Mouse (Mus musculus): ENCODE measurements at regions not wholly inside any gene's neighbourhood (a gene's known extent, or its start where the extent isn't known, plus 50 kb on each side); places are given as distances from the start of the nearest gene placed in this dataset.

- no peak for DNase-seq (ENCODE audit: low spot score)
Observed at GRCm38 (mm10) chr1:73214305-73214946, 198.7 kb upstream of the Tnp1 start.

DNA sequence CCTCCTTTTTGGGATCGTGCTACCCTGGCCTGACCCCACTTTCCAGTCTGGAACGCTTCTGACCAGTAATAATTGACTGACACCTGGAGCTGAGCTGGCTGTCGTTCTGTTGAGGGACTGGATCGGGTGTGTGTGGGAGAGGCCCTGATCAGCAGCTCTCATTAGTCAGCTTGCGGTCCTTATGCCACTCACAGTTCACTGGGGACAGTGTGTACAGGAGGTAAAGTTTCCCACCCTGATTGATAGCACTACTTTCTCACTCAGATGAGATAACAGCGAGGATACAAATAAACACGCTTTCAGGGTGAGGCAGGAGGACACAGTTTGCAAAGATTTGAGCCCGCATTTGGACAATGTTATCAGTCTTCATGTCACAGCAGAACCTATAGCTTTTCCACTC lies 191.7 kb upstream of the Tnp1 start:
- no peak for DNase-seq (ENCODE audit: low spot score)

GRCm38 (mm10) chr1:73205788-73206187 lies 190.1 kb upstream of the Tnp1 start:
- DNase-seq (ENCODE audit: low spot score), result no peak

DNA sequence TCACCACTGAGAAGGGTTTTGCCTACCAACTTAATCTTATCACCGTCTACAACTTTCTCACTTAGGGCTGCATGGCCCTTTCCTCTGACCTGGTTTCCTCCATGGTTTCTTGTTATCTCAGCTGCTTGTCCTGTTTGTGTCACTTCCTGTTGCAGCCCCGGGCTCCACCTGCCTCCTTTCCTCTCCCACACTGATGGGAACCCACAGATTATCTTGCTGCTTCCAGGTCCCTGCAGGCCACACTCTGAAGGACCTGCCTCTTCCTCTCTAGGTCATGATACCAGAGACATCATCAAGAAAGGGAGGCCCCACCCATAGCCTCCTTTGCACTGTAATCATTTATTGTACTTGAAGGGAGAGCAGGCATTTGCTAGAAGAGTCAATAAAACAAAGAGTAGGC lies 184.4 kb upstream of the Tnp1 start:
- DNase-seq (ENCODE audit: low spot score), result no peak

DNA sequence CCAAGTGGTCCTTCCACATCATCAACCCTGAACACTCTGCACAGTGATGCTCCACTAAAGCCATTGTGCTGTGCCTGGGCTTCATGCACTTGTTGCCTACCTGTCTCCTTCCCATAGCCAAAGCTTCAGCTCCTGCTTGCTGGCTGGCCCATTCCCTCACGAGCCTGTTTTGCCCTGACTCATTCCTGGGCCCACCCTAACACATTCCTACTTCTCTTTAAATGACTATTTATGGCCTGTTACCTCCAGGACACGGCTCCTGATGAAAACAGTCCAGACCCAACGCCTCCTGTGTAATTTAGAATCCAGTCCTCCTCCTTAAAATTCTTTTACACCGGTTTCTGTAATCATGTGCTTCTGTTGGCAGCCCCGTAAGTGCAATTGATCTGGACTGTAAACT lies 175.1 kb upstream of the Tnp1 start:
- DNase-seq (ENCODE audit: low spot score), result no peak

DNA sequence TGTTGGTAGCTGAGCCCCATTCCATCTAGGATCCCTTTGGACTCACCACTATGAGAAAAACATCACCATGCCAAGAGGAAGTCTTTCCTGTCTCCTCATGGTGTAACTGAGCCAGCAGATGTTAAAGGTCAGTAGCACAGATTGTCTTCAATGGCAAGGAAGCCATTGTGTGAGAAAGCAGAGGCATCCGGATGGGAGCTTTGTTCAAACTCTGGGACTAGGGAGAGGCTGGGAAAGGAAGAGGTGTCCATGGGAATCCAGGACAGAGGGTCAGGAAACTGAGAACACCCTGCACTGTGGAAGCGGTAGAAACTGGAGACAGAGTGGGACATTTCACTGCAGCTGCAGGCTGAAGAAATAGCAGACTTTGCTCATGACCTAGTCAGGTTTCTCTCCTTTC lies 173.1 kb upstream of the Tnp1 start:
- DNase-seq (ENCODE audit: low spot score), result no peak

DNA sequence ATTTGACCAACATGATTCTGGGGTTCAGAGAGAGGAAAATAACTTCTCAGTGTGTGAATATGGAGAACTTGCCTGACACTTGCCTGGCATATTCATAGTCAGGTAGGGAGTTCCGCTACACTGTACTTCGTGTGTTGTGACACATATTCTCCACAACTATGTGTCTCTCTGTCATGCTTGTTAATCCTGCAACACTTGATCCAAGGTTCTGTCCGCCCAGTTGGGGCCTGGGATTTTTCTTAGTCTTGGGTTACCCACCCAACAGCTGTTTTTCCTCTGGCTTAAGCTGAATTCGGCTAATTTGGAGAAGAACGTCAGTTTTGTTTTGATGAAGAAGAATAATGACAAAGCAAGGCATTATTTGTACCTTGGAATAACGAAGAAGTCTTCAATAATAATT lies 168.8 kb upstream of the Tnp1 start:
- no peak for DNase-seq (ENCODE audit: low spot score)

DNA sequence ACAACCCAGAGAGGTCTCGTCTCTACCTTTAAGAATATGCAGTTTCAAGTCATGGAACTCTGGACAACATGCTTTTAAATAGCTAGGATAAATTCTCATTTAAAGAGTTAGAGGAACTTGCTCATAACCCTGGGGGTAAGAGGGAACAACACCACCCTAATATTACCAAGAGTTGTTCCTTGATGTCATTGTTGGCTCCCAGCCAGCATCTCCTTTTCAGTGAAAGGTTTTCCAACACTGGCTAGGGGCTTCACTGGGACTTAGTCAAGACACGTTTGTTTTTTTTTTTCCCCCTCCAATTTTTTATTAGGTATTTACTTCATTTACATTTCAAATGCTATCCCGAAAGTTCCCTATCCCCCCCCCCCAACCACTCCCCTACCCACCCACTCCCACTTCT lies 163.1 kb upstream of the Tnp1 start:
- DNase-seq (ENCODE audit: low spot score), result no peak

DNA sequence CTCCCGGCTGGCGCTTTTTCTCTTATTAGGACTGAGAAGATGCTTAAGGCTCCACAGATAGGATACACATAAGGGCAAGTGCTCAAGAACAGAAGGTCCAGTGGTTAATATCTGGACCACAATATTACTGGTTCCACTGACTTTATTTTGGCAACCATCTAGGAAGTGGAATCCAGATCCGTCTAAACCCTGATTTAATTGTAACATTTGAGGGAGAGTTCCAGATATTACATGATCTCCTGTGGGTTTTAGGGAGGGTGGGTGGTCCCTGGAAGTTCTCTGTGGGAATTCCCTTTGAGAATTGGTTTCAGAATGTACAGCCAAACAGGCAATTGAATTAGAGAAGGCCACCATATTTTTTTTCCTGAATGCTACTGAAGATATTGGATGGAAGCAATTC lies 161.4 kb upstream of the Tnp1 start:
- no peak for DNase-seq (ENCODE audit: low spot score)

GRCm38 (mm10) chr1:73170668-73171008 lies 154.9 kb upstream of the Tnp1 start:
- no peak for DNase-seq (ENCODE audit: low spot score)

DNA sequence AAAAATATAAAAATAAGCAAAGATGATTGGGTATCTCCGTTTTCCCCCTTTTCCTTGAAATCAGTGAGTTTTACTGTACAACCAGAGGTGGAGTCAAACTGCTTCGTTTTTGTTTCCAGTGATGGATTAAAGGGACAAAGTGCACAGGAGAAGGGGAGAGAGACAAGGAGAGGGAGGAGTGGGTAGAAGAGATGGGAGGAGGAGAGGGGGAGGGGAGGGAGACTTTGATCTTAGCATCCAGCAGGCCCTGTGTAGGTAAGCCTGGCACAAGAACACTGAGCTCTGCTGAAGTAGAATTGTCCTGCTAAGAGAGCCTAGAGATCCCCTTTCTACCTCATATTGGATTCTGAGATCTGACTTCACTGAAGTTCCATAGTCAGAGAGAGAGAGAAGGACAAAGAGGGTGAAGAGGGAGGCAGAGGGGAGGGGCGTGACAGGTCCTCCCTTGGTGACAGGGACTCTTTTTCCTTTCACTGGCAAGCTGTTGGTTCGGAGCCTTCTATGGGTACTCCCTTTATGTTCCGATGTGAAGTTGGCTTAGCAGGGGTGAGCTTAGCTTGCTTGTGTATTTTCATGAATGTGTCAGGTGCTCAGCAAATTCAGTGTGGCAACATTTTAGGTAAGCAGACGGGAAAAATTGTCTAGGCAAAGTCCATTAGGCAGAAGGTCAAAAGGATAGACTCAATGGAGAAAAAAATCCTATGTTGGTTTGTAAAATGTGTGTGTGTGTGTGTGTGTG lies 154.4 kb upstream of the Tnp1 start:
- no peak for DNase-seq (ENCODE audit: low spot score)

DNA sequence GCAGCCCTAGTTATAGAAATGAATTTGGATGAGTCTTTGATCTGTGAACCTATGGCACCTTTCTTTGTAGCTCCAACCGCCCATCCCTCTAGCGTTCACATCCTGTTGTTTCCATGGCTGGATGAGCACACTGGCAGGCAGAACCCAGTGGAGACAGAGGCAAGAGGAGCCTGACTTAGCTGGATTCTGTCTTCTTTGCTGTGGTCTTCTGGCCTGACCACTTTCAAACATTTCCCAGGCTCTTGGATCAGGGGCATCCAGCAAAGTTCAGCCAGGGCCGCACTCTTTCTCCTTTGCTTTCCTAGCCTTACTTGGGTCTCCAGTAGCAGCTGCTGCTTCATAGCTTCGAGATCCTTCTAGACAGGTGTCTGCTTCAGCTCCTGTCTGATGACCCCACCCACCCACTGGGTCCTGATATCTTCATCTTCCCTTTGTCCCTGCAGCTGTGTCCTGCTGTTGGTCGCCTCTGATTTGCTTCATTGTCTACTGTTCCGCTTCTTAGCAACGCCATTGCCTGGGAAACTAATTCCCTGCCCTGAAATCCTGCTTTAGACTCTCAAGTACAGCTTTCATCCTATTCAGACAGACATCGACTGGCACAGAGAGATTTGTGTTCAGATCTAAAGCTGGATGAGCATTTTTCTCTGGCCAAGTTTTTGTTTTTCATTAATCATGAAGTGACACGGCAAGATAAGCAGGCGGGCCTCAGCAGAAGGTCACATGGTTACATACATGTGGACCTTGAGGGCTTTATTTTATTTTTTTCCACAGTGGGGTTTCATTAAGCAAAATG lies 153.6 kb upstream of the Tnp1 start:
- DNase-seq (ENCODE audit: low spot score), result no peak

- no peak for DNase-seq (ENCODE audit: low spot score)
Observed at GRCm38 (mm10) chr1:73160199-73160598, 144.5 kb upstream of the Tnp1 start.

GRCm38 (mm10) chr1:73159405-73159976 lies 143.8 kb upstream of the Tnp1 start:
- DNase-seq (ENCODE audit: low spot score), result no peak

GRCm38 (mm10) chr1:73153438-73154097 lies 137.9 kb upstream of the Tnp1 start:
- DNase-seq (ENCODE audit: low spot score), result no peak

DNA sequence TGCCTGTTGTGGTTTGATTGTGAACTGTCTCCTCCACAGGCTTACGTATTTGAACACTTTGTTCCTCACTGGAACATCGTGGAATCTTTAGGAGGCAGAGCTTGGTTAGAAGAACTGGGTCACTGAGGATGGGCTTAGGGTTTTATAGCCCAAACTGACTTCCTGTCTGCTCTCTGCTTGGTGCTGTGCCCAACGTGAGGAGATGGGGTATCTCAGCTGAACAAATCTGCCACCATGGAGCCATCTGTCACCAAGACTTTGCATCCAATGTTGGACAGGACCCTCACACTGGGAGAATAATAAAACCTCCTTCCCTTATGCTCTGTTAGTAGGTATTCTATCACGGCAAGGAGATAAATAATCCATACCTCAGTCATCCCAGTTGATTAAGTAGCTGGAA lies 134.2 kb upstream of the Tnp1 start:
- DNase-seq (ENCODE audit: low spot score), result no peak

DNA sequence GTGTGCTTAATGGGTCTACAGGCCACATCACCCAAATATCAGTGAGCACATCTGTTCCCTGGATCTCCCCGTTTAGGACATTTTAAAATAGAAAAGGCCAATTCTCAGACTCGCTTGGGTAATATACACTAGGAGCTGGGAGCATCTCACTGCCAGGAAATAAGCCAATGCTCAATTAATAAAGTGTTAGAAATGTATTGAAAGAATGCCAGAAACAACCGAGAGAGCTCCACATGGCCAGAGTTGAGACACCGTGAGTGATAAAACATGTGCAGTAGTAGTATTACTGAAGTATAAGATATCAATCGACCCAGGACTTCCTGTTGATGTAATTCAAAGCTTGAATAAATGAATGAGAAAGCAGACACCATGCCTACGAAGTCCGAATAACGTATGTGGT lies 127.1 kb upstream of the Tnp1 start:
- DNase-seq (ENCODE audit: low spot score), result no peak

DNA sequence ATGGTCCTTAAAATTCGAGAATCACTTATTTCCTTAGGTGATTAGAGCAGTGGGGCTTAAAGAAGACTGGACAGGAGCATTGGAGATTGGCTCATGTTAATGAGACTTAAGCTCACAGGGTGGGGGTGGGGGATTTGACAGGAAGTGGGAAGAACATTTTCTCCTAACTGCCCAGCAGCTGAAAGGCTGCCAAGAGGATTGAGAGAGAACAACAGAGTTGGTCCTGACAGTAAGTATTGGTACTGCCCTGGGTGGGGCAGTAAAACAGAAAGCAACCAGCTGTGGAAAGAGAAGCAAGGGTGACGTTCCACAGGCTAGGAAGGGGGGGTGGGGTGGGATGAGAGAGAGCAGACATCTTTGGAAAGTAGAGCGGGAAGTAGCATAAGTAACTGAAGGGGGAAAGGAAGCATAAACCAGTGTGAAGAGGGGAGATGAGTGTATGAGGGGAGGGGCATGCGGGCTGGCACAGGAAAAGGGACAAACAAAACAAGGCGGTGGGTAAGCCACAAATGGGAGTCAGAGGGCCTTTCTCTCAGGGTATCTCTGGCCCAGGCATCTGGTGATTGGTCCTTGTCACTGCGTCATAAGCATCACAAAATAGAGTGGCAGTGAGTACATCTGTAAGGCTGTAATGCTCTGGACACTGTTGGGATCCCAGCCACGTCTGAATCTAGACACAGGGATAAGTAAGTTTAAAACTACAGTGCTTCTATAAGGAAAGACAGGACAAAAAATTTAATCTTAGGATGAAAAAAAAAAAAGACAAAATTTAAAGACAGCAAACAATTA lies 125.0 kb upstream of the Tnp1 start:
- no peak for DNase-seq (ENCODE audit: low spot score)

GRCm38 (mm10) chr1:73130215-73130861 lies 114.6 kb upstream of the Tnp1 start:
- no peak for DNase-seq (ENCODE audit: low spot score)

DNA sequence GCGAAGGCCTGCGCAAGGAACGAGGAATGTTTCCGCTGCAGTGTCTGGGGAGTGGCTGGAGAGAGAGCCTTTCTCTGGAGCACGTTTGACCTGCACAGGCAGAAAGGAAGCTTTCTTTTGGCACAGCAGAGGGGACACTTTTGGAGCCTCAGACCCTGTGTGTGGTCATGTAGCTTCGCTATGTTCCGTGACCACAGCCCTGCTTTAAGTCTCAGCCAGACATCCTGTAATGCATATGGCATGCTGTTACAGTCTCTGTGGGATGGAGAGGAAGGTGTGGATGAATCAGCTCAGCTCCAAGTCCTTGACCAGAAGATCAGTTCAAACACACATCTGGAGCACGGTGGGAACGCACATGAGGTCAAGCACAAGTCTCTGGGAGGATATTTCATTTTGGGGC lies 107.3 kb upstream of the Tnp1 start:
- DNase-seq (ENCODE audit: low spot score), result no peak

DNA sequence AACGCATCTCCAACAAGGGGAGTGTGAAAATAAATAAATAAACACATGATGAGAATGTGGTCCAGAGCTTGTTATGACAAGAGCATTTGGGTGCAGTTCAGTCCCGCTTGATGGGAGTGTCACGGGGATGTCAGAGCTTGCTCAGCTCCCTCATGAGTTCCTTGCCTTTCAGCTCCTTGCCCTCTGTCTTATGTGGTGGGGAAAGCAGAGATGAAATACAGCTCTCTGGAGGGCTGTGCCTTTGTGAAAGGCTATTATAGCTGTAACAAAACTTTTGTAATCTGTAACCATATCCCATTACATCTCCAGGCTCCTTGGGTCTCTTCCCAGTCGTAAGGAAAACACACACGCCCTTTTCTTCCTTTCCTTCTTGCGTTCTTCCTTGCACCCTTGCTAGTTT lies 103.0 kb upstream of the Tnp1 start:
- DNase-seq (ENCODE audit: low spot score), result no peak

All from left cerebral cortex, adult 11 months (tissue).